Mouse (Mus musculus): ENCODE data around the gene Vangl1.
"Not testable (repeated sequence)": the region's sequence is repeated elsewhere in the genome, so short reads cannot be mapped to it uniquely, and the experiment has no call there.

Gene Vangl1

GRCm38 (mm10) chr3:102203781-102204721 lies at the start of gene Vangl1:
Gene Vangl1 (minus strand): TSS chr3:102204693.
- peak in 1 of 2 experiments; percentile 26 for DNase-seq (ENCODE audit: low spot score in 2 of 2)

- no peak for DNase-seq (ENCODE audit: low spot score in 2 of 2)
These were observed 49.1 kb upstream of the Vangl1 start for GRCm38 (mm10) chr3:102253554-102253953.

GRCm38 (mm10) chr3:102252927-102253326 lies 48.4 kb upstream of the Vangl1 start:
- DNase-seq (ENCODE audit: low spot score in 2 of 2) = no peak

- DNase-seq (ENCODE audit: low spot score in 2 of 2) = no peak
These were observed 46.4 kb upstream of the Vangl1 start for GRCm38 (mm10) chr3:102250873-102251272.

DNA sequence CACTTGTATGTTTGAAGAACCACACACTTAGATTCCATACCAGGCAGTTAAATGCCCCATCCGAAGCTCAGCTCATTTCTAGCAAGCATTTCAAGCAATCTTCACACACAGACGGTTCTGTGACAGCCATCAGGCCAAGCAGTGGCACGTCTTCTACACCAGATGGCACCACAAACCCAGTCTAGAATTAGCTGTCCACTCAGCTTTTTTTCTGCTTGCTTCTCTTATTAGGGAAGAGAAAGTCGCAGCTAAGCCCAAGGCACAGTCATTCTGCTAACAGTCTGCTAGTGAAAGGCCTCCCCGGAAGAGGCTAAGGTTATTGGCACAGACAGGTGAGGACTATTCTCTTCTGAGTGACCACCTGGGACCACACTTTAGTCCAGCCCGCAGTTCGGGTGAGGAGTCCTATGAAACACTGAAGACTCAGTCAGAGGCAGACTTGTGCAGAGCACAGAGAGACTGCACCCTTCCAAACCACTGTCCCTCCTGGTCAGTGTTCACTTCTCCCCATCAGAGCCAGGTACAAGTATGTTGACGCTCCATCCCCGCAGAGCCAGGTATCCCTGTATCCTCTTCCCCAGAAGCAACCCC lies 45.0 kb upstream of the Vangl1 start:
- peak; percentile 33 to 58 for DNase-seq (ENCODE audit: low spot score in 2 of 2)

DNA sequence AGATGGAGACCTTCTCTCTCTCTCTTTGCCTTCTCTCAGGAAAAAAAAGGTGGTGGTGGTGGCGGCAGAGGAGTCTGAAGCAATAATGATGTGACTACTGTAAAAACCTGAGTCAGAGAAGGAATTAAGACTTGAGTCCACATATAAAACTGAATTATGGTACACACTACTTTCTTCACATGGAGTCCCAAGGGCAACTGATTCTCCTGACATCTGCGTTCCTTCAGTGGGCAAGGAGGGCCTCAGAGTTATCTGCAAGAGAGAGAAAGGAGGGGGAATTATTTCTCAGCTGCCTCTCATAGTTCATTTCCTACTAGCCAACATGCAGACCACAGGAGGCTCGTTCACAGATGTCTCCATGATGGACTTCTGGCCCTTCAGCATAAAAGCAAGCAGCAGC lies 40.1 kb upstream of the Vangl1 start:
- DNase-seq (ENCODE audit: low spot score in 2 of 2) = no peak

- peak; percentile 5 to 13 for DNase-seq (ENCODE audit: low spot score in 2 of 2)
These were observed 38.4 kb upstream of the Vangl1 start for GRCm38 (mm10) chr3:102242854-102243253.

GRCm38 (mm10) chr3:102231418-102232134 lies 27.1 kb upstream of the Vangl1 start:
- DNase-seq (ENCODE audit: low spot score in 2 of 2) = no peak

GRCm38 (mm10) chr3:102222756-102223155 lies 18.3 kb upstream of the Vangl1 start:
- DNase-seq (ENCODE audit: low spot score in 2 of 2) = no peak

DNA sequence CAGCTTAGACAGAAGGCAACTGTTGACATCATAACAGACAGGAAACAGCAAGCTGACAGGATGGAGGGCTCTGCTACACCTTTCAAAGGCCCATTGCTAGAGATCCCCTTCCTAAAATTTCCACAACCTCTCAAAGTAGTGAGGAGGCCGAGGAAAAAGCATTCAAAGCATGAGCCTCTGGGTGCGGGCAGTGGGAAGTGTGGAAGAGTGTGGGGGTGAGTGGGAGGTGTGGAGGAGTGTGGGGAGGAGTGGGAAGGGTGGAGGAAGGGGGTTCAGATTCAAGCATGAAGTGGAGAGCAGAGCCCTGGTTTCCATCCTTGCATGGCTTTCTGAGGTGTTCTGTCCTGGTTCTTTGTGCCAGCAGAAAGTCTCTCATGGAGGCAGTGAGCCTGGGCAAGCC lies 13.8 kb upstream of the Vangl1 start:
- DNase-seq (ENCODE audit: low spot score in 2 of 2) = no peak

GRCm38 (mm10) chr3:102214736-102215135 lies 10.2 kb upstream of the Vangl1 start:
- no peak for DNase-seq (ENCODE audit: low spot score in 2 of 2)

GRCm38 (mm10) chr3:102214299-102214698 lies 9.8 kb upstream of the Vangl1 start:
- no peak for DNase-seq (ENCODE audit: low spot score in 2 of 2)

DNA sequence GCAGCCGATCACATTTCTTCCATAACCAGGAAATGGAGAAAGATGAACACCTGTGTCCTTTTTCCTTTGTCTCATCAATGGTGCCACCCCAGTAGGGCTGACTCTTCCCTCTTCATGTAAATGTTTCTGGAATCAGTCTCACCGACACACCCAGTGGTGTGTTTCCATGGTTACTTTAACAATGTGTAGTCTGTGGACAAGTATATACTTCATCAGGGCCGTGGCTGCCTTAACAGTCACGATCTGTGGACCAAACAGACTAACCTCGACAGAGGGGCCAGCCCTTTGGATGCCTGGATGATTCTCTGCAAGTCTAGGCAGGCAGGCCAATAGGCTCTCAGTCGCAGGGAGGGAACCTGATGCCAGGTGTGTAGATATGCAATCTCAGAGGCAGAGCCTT lies 8.4 kb upstream of the Vangl1 start:
- no peak for DNase-seq (ENCODE audit: low spot score in 2 of 2)

DNA sequence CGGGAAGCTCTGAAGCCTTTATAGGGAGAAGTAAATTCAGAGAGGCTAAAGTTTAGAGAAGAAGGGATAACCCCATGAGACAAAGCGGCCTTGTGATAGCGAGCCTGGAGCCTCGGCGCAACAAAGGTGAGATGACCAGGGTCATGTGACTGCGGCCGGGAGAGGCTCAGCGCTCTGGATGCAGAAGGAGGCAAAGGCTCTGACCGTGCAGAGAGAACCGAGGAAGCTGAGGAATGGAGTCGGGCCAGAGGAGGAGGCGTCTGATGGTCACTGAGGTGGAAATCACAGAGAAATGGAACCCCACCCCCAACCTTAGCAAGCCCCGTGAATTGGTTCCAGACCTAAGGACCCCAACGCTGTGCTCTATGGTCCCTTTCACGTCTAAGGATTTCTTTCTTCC lies 7.8 kb upstream of the Vangl1 start:
- no peak for DNase-seq (ENCODE audit: low spot score in 2 of 2)

DNA sequence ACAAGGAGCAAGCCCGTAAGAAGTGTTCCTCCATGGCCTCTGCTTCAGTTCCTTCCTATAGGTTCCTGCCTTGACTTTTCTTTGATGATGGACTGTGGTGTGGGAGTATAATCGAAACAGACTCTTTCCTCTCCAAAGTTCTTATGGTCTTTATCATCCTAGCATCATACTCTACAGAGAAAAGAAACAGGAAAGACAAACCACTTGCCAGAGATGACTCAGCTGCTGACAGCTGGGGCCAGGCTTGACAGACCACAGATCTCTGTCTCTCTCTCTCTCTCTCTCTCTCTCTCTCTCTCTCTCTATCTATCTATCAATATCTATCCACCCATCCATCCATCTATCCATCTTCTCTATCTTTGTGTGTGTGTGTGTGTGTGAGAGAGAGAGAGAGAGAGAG lies 6.8 kb upstream of the Vangl1 start:
- no peak for DNase-seq (ENCODE audit: low spot score in 2 of 2)

DNA sequence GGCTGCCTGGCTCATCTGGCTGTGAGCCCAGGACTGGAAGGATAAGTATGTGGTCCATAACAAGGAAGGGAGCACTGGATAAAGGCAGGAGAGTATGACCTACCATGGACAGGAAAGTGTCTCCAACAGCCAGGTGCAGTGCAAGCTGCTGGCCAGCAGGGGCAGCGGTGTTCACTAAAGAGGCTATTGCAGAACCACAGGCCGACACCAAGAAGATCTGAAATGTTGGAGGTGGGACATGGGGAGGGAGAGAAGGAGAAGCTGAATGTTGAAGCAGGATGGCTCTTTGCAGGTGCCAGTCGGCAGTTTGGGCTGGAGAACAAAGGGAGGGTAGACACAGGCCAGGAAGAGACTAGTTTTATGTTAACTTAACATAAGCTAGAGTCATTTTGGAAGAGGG lies 6.3 kb upstream of the Vangl1 start:
- DNase-seq (ENCODE audit: low spot score in 2 of 2) = no peak

GRCm38 (mm10) chr3:102208861-102209260 lies 4.4 kb upstream of the Vangl1 start:
- no peak for DNase-seq (ENCODE audit: low spot score in 2 of 2)

- DNase-seq (ENCODE audit: low spot score in 2 of 2) = no peak
These were observed 951 bp upstream of the Vangl1 start for GRCm38 (mm10) chr3:102205458-102205830.

- DNase-seq (ENCODE audit: low spot score in 2 of 2) = not testable (repeated sequence)
These were observed 403 bp upstream of the Vangl1 start for GRCm38 (mm10) chr3:102204734-102205457.

DNA sequence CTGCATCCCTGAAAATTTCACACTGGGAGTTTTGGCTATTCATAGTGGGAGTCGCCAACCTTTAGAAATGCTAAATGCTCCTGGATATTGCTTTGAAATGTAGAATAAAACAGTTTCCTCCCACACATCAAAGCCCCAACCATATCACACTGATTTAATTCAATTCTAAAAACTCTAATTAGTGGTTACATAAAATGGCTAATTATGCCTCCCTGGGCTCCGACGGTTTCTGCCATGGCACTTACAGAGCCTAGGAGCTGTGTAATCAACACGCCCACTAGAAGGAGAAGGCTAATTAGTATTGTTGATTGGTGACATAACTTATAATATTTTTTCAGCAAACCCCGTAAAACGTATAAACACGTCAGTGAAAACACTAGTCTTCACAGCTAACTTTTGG lies 1.4 kb downstream of the Vangl1 start:
- DNase-seq (ENCODE audit: low spot score in 2 of 2) = no peak

DNA sequence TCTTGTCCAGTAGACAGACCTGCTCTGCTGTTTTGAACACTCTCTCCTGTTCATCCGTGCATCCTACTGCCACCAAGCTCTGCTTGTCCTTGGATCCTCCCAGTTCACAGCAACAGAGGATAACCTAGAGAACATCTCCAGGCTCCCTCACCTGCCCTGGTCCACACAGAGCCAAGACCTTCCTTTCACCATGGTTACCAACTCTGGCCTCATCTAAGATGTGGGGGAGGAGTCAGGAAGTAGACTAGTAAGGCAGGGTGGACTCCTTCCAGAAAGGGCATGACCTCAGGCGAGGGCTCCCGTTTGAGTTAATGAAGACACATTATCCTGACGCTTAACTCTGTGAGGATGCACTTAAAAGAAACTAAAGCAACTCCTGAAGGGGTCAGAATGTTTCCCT lies 4.5 kb downstream of the Vangl1 start:
- DNase-seq (ENCODE audit: low spot score in 2 of 2) = no peak

GRCm38 (mm10) chr3:102199226-102199625 lies 5.3 kb downstream of the Vangl1 start:
- no peak for DNase-seq (ENCODE audit: low spot score in 2 of 2)

Measured in right cerebral cortex, postnatal 36 days (tissue).